Mouse (Mus musculus) olfactory bulb, adult 2 months (tissue): ENCODE data around the gene Zkscan4.

Experiments
- CTCF ChIP-seq: fragments of 200-500 bp; IDR thresholded peaks from 2 replicates; pipeline ENCODE4 v1.5.1; 2012; ENCODE audit warnings: low read depth, mild to moderate bottlenecking, low read length, moderate library complexity; ENCODE audit not compliant: insufficient read depth
- POLR2A ChIP-seq: fragments of 200-500 bp; IDR thresholded peaks from 2 replicates; pipeline ENCODE4 v1.6.1; 2012; ENCODE audit warnings: mild to moderate bottlenecking, low read depth, low read length, moderate library complexity; ENCODE audit not compliant: insufficient read depth

DNA sequence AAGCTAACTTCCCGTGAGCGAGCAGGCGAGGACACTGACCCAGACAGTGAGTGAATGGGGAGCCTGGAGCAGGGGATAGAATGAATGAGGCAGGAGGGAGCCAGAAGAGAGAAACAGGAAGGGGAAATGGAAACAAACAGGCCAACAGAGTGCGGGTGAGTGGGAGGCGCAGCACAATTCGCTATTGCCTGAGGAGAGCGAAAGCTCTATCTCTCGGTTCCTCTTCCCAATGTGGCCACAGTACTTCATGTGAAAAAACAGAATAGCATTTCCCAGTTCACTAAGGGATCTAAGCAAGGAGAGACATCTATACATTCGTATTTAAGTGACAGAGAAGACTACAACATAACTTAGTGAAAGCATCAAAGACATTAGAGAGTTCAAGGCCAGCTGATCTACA lies 31.9 kb upstream of the Zkscan4 start:
- TF ChIP-seq CTCF: no peak
- no peak for TF ChIP-seq POLR2A
